Mouse (Mus musculus): ENCODE results near the gene Ube2s.
A peak's percentile ranks its signal among the peaks of the same experiment; 100 is the strongest.

The Ube2s gene

GRCm38 (mm10) chr7:4777851-4778637 lies 34.3 kb downstream of the Ube2s start:
- no peak for DNase-seq (ENCODE audit: extremely low read depth, low read depth)

DNA sequence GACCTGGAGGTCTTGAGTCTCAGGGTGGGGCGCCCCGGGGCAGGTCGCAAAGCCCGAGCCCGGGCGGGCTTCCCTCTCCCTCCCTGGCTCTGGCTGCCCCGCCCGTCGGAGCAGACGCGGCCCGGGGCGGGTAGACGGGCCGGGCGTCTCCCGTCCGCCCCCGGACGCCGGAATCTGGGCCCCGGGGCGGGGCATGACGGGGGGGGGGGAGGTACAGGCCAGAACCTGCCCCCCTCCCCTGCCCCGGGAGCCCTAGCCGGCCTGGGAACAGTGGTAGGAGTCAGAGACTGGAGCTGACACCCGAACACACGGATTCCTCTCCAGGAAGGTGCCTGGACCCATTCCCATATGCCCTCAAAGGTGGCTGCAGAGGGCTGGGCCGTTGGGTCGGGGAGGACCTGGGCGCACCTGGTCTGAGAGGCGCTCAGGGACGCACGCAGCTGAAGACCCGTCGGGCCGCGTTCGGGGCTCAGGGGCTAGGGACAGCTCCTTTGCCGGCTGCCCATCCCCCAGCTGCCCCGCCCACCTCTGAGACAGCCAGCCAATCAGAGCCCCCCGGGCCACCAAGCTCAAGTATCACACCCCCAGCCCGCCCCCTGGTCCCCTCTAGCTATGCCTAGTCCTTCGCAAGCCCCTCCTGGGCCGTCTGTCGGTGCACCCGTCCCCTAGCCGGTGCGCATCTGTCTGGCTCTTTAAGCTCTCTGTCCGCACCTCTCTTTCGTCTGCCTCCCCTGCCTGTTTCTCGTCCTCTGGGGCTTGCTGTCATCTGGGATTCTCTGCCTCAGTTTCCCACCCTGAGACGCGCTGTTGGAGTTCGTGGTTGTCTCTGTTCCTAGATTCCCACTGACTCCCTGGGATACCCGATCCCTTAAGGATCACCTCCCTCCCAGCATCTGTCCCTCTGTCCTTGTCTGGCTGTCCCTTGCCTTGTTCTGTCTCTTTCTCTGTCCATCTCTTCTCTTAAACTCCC lies 35.2 kb downstream of the Ube2s start:
- DNase-seq (ENCODE audit: extremely low read depth, low read depth) = no peak

DNA sequence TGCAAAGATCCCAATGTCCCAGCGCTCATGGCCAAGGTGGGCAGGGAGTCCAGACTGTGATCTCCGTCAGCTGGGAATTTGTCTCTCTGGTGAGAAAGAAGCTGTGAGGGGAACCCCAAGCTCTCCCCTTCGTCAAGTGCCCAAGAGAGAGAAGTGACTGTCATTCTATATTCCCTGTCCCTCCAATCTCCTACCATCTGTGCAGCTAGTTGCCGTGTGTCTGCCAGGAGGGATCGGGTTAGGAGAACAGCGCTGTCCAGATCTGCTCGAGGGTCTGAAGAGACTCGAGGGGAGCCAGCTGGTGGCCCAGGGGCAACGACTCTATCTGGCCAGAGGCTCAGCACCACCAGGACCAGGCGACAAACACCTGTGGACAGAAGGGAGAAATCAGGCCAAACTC lies 36.3 kb downstream of the Ube2s start:
- DNase-seq (ENCODE audit: extremely low read depth, low read depth) = no peak

DNA sequence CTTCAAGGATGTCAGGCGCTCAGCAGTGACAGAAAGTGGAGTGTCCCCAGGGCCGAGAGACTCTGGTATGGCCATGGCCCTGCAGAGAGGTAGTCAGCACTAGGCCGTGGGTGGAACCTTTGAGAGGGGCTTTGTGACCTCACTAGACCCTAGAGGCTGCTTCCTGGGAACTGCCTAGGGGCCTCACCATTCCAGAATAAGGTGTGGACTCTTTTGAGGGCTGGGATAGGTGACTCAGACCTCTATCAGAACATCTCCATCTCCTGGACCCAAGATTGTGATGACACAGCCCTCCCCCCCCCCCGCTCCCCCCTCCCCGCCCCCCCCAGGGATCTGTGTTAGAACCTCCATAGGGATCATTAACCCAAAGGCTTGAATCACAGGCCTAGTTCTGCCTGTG lies 41.2 kb downstream of the Ube2s start, which contains the start of gene Fam71e2:
Fam71e2 (minus strand) TSS at position 101 of the 400 bp plus-strand sequence.
- DNase-seq (ENCODE audit: extremely low read depth, low read depth) = no peak

DNA sequence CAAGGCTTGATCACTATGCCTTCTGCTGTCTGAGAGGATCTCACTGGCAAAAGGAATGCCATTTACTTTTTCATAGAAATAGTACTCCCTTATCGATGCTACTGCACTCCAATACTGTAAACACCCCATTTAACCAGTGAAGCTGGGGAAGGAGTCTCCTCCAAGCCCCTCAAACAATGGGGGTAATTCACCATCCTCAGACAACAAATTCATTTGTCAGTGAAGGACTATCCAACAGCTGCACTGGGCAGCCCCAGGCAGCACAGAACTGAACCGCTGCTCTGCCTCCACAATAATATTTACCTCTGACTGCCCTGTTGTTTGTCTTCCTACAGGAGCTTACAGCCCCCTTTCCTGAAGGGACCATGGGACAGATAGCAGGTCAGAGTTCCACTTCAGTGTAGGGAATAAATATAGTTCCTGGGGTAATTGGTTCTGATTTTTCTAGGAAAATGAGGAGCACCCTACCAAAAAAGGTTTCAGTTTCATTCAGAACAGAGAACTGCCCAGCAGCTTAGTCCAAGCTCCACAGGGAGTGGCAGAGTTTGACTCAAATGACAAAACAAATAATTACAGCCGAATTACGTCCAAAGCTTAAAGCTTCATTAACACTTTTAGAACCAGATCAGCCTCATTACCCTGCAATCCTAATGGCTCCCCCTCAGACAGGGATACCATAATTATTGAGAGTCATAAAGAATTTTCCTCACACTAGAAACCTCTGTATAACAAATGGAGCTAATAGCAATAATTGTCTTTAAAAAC lies 47.3 kb downstream of the Ube2s start:
- no peak for DNase-seq (ENCODE audit: extremely low read depth, low read depth)

GRCm38 (mm10) chr7:4759670-4760069 lies 52.7 kb downstream of the Ube2s start:
- no peak for DNase-seq (ENCODE audit: extremely low read depth, low read depth)

- DNase-seq (ENCODE audit: extremely low read depth, low read depth) = peak; percentile 77
Observed at GRCm38 (mm10) chr7:4752821-4753570, 59.4 kb downstream of the Ube2s start, which contains the start of gene Cox6b2. Gene Cox6b2, minus strand, starts transcription at chr7:4753094.

DNA sequence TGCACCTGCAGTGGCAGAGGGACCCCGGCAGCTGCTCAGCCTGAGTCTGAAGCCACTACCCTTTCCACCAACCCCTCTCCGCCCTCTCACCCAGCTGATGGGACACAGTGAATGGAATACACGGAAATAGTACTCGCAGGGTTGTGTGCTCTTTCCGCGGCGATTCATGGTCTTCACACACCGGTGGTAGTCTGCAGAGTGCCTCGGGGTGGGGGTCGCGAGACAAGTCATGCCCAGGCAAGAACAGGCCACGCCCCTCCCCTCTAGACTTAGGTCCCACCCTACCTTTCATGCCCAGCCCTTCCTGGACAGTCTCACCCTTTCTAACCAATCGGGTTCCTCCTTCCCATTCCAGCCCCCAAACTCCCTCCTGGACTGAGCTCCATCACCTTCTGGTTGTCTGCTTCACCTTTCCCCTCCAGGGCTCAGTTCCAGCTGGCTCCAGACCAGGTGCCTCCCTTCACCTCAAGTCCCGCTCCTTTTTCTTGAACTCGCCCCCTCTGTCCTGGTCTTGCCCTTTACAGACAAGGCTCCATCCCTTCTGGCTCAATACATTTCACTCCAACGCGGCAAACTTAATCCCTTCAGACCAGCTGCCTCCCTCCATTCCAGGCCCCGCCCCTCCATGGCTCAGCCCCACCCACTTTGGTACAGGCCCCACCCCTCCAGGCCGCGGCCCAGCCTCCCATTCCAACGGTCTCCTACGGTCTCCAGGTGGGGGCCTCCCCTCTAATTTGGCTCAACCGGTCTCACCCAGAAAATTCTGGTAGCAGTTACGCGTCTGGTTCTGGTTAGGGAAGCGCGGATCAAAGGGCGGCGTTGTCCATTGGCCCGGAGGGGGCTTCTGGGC lies 60.2 kb downstream of the Ube2s start:
- no peak for DNase-seq (ENCODE audit: extremely low read depth, low read depth)

DNA sequence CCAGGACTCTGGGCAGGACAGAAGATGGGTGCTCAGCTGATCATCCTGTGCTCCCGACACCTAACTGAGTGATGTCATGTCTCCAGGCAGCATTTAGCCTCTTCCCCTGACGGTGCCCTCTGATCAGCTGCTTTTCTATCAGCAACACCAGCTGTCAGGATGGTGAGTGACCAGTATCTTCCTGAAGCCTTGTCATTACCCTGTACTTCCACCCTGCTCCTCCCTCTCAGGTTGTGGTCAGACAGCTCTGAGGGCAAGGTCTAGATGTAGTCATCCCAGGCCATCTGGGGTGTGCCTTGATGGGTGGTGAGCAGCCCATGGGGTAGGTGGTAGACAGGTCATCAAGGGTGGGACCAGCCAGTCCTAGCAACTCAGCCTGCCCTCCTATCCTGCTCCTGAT lies 63.2 kb downstream of the Ube2s start:
- no peak for DNase-seq (ENCODE audit: extremely low read depth, low read depth)

DNA sequence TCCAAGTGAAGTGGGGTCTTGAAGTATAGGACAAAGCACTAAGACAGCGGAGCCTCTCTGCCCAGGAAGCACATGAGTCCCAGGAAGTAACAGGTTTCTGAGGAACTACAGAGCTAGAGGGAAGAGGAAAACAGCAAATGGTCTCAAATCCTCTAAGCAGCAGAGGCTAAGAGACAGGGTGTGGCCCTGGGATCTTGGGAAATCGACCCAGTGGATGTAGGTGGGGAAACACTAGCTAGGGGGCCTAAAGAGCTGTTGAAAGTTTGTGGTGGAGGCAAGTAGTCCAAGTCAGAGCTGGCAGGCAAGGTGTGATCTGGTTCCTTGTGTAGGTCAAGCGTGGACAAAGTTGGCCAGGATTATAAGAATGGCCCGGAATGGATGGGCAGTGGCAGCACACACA lies 64.1 kb downstream of the Ube2s start:
- no peak for DNase-seq (ENCODE audit: extremely low read depth, low read depth)

DNA sequence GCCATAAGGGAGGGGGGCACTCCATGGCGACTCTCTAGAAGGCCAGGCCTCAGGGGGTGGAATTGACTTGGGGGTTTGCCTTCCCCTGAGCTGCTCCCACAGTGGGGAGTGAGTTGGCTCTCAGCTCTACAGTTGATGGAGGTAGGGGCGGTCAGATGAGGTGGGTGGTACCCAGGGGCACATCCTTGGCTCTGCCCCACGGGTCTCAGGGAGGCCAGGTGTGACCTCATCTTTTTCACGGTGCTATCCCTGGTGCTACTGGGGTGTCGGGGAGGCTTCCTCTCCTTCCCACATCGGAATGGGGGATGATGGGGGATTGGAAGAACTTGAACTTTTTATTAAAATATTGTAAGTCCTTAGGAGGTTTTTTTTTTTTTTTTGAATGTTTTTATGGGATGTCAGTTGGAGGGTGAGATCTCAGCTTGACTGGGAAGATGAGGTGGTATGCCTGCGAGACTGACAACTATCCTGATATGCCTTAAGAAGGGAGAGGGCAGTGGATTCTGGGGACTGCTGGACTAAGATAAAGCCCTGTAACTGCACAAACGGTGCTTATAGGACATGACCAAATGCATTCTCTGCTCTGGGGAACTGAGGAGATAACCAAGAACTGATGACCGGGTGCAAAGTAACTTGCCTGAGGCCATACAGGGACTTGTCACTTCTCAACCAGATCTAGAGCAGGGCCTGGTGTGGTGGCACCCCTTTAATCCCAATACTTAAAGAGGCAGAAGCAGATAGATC lies 65.1 kb downstream of the Ube2s start:
- no peak for DNase-seq (ENCODE audit: extremely low read depth, low read depth)

DNA sequence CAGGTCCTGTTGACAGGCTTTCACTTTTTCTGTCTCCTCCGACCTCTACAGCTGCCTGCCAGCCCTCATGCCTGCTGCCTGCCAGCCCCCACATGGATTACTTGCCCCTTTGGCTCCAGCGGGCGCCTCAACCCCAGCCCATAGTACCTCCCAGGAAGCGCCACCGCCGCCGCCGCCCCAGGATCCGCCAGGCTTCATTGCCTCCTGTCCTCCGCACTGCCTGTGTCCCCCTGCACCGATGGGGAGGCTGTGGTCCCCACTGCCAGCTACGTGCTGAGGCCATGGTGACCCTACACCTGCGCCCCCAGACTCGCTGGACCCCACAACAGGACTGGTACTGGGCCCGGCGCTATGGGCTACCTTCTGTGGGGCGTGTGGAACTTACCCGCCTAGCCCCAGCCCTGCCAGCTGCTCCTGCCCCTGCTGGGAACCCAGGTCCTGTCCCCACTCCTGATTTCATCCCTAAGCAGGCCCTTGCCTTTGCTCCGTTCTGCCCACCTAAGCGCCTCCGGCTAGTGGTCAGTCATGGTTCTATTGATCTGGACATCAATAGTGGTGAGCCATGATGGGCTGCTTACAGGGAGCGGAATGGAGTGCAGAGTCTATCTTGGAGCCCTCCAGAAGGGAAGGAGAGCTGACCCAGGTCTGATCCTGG lies 65.9 kb downstream of the Ube2s start:
- DNase-seq (ENCODE audit: extremely low read depth, low read depth) = no peak

DNA sequence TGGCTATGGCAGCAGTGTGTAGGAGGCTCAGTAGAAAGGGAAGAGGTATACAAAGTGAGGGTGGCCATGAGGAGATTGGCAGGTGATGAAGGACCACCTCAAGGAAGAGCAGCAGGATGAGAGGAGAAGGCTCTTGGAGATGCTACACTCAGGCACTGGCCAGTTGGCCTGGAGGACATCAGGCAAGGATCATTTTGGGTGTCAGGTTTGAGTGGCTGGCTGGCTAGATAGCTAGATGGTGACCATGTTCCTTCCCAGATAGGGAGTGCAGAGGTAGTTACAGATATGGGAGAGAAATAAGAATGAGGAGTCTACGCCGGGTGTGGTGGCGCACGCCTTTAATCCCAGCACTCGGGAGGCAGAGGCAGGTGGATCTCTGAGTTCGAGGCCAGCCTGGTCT lies 67.5 kb downstream of the Ube2s start:
- DNase-seq (ENCODE audit: extremely low read depth, low read depth) = no peak

Measured in MEL-GATA-1-ER (cell line).